Mouse (Mus musculus): ENCODE data around the gene Psmd4. TPM values are rescaled to one million over a fixed set of nuclear protein-coding genes. Genes with fewer than 3 reads are reported as not detected.
"Not testable (repeated sequence)": the region's sequence is repeated elsewhere in the genome, so short reads cannot be mapped to it uniquely, and the experiment has no call there.

The Psmd4 gene
- polyA plus RNA-seq, 1 experiment from 2014 or later, result 277 TPM

DNA sequence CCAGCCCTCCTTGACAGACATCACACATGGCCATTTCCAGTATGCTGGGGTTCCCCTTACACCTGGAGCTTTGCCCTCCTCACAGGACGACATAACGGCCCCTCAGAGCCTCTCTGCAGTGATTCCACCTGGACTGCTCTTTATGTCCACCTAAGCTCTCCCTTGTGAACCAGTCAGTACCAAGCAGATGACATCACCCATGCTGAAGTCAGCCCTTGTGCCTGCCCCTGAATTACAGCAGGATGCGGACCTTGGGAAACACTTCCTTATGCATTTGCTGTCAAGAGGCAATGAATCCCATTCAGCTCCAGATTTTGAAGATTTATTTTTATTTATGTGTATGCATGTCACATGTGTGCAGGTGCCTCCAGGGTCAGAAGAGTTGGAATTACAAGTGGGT, 5.5 kb upstream of the Psmd4 start:
- Histone ChIP-seq H3K9ac (no peak overlapping the region), H3K4me3 (no peak overlapping the region), H3K36me3 (replicated peaks) (no peaks in the 10 kb centered on the region), H3K4me2 (no peak overlapping the region), H3K9me3 (no peaks in the 10 kb centered on the region), H3K27me3 (replicated peaks) (no peaks in the 10 kb centered on the region), H3K4me1 (peaks cover under 1% of the 10 kb centered on the region), H3K27ac (no peak overlapping the region)
- no peak for ATAC-seq (replicated peaks)
- 75% methylated on average over 3 of the region's 3 CpGs for WGBS

DNA sequence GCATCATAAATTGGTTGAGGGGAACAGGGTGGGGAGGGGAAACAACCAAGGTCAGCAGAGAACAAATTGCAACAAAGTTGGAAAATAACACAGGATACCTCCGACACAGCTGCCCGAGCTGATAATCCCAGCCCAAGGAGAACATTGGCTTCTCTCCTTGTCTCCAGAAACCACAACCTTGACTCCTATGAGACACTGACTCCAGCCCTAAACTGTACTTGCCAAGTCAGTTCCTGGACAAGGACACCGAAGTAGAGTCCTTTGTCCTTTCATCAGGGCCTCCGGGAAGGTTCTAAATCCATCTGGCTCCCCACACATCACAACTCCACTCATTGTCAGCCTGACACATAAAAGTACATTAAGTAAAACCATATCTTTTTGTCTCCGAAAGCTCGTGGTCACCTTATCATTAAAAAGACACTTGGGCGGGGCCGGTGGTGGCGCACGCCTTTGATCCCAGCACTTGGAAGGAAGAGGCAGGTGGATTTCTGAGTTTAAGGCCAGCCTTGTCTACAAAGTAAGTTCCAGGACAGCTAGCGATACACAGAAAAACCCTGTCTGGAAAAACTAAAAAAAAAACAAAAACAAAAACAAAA, 4.1 kb upstream of the Psmd4 start:
- Histone ChIP-seq H3K36me3 (replicated peaks) (no peaks in the 10 kb centered on the region), H3K4me3 (no peak overlapping the region), H3K27ac (no peak overlapping the region), H3K27me3 (replicated peaks) (no peaks in the 10 kb centered on the region), H3K4me2 (no peak overlapping the region), H3K4me1 (peaks cover 8% of the 10 kb centered on the region), H3K9me3 (no peaks in the 10 kb centered on the region), H3K9ac (no peak overlapping the region)
- no peak for ATAC-seq (replicated peaks)
- 87% methylated on average over 11 of the region's 11 CpGs for WGBS

DNA sequence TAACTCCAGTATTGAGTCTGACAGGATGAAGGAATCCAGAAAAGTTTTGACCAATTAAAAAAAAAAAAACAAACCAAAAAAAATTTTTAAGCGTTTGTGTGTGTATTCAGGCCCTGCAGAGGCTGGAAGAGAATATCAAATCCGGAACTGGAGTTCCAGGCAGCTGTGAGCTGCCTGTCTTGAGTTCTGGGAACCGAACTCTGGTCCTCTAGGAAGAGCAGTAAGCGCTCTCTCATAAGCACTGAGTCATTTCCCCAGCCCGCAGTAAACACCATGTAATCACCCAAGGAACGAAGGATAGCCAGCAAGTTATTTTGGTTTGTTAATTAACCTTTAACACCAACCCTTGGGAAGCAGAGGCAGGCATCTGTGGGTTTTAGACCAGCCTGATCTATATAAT, 837 bp upstream of the Psmd4 start:
- Histone ChIP-seq H3K9ac (no peak overlapping the region), H3K4me3 (no peak overlapping the region), H3K9me3 (no peaks in the 10 kb centered on the region)

DNA sequence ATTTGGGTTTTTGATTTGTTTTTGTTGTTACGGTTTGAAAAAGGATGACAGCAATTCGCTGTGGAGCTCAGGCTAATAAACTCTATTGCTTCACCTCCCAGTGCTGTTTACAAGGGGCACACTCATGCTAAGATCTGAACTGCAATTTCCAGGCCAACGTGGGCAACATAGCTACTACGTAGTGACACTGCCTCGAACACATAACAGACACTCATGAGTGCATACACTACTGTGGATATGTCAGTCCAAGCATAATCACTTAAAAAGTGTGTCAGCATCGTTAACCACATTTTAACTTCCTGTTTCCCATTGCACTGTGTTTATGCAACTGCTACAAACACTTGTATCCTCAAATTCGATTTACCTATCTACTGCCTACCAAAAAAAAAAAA, 420 bp upstream of the Psmd4 start:
- Histone ChIP-seq H3K27ac (peak overlapping the region; percentile 72), H3K4me3 (peak overlapping the region; percentile 87), H3K36me3 (replicated peaks) (peaks cover 3% of the 10 kb centered on the region; the same call in 1 of the 2 replicates), H3K27me3 (replicated peaks) (no peaks in the 10 kb centered on the region), H3K4me2 (peak overlapping the region; percentile 63), H3K4me1 (peaks cover 13% of the 10 kb centered on the region), H3K9me3 (no peaks in the 10 kb centered on the region), H3K9ac (peak overlapping the region; percentile 19; the same call in 1 of the 2 replicates)
- 32% methylated on average over 7 of the region's 7 CpGs for WGBS
- peak; percentile 75 for ATAC-seq (replicated peaks)

More for the DNA sequence above, 837 bp upstream of the Psmd4 start:
- no peak for ATAC-seq (replicated peaks)
- H3K36me3 ChIP-seq (replicated peaks), result no peaks in the 10 kb centered on the region
- WGBS, result 75% methylated on average over 6 of the region's 6 CpGs
- no peak overlapping the region for H3K27ac ChIP-seq
- H3K4me1 ChIP-seq, result peaks cover 13% of the 10 kb centered on the region
- H3K27me3 ChIP-seq (replicated peaks), result no peaks in the 10 kb centered on the region
- no peak overlapping the region for H3K4me2 ChIP-seq

DNA sequence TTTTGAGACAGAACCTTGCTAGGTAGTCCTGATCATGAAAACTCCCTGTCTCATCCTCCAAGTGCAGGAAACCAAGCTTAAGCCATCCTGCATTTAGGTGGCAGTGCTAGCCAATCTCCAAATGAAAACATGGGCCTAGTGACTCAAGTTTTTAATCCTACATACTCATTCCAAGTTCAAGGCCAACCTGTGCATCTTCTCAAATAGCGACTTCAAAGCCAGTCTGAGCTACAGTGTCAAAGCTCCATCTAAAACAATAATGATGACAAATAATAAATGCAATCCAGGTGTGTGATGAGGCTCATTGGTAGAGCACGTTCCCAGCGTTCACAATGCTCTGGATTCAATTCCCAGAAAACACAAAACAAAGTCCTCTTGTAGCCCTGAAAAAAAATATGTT, 789 bp downstream of the Psmd4 start:
- Histone ChIP-seq H3K4me3 (peak overlapping the region; percentile 87), H3K4me1 (peaks cover 13% of the 10 kb centered on the region), H3K27me3 (replicated peaks) (no peaks in the 10 kb centered on the region), H3K36me3 (replicated peaks) (peaks cover 3% of the 10 kb centered on the region; the same call in 1 of the 2 replicates), H3K4me2 (peak overlapping the region; percentile 63), H3K27ac (no peak overlapping the region), H3K9me3 (no peaks in the 10 kb centered on the region), H3K9ac (peak overlapping the region; percentile 90)
- ATAC-seq (replicated peaks), result no peak
- 20% methylated on average over 3 of the region's 3 CpGs for WGBS

DNA sequence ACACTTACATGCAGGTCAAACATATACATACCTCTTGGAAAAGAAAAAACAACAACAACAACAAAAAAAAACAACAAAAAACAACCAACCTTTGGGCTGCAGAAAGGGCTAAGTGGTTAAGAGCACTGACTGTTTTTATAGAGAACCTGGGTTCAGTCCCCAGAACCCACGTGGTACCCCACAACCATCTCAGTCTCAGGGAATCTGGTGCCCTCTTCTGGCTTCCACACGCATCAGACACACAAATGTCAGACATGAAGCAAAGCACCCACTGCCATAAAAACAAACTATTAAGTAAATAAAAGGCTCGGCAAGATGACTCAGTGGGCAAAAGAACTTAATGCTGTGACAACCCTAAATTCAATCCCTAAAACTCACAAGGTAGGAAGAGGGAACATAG, 12.5 kb downstream of the Psmd4 start:
- Histone ChIP-seq H3K4me1 (no peaks in the 10 kb centered on the region), H3K9ac (no peak overlapping the region), H3K4me3 (no peak overlapping the region), H3K27me3 (replicated peaks) (no peaks in the 10 kb centered on the region), H3K4me2 (no peak overlapping the region), H3K27ac (no peak overlapping the region), H3K9me3 (no peaks in the 10 kb centered on the region), H3K36me3 (replicated peaks) (peaks cover 42% of the 10 kb centered on the region)
- ATAC-seq (replicated peaks), result no peak
- WGBS, result 73% methylated on average over 3 of the region's 3 CpGs

DNA sequence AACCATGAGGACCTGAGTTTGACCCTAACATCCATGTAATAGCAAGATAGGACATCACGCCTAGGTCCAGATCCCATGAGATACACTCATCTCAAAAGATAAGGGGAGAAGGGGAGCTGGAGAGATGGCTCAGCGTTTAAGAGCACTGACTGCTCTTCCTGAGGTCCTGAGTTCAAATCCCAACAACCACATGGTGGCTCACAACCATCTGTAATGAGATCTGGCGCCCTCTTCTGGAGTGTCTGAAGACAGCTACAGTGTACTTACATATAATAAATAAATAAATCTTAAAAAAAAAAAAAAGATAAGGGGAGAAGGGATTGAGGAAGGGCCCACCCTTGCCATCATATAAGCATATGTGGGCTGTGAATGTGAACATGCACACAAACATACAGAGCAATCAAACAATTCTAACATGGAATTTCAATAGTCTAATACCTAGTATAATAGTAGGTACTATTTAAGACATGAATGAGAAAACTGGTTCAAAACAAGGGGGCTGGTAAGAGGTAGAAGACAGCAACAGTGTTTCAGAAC, 13.1 kb downstream of the Psmd4 start:
- not testable (repeated sequence) for H3K27me3 ChIP-seq (replicated peaks); H3K27ac ChIP-seq; H3K4me1 ChIP-seq; ATAC-seq (replicated peaks); H3K9ac ChIP-seq; H3K4me3 ChIP-seq; H3K4me2 ChIP-seq; H3K9me3 ChIP-seq
- peaks cover 36% of the 10 kb centered on the region for H3K36me3 ChIP-seq (replicated peaks)
- WGBS, result 78% methylated on average over 3 of the region's 3 CpGs

DNA sequence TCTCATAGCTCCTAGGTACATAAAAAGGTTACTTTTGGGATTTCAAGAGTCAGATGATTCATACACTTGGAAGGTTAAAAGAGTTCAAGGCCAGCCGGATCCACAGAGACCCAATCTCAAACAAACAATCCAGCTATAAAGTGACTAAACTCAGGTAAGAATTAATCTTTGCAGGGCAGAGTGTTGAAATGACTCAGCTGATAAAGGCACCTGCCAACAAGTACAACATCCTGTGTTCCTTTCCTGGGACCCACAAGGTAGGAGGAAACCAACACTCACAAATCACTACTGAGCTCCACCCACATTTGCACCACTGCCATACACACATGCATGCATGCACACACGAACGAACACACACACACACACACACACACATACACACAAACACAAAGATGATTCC, 13.8 kb downstream of the Psmd4 start:
- ATAC-seq (replicated peaks), result no peak
- peaks cover 31% of the 10 kb centered on the region for H3K36me3 ChIP-seq (replicated peaks)
- H3K4me2 ChIP-seq, result no peak overlapping the region
- H3K9ac ChIP-seq, result no peak overlapping the region
- no peak overlapping the region for H3K27ac ChIP-seq
- H3K9me3 ChIP-seq, result no peaks in the 10 kb centered on the region
- no peaks in the 10 kb centered on the region for H3K4me1 ChIP-seq
- H3K27me3 ChIP-seq (replicated peaks), result no peaks in the 10 kb centered on the region
- H3K4me3 ChIP-seq, result no peak overlapping the region
- 90% methylated on average over 3 of the region's 3 CpGs for WGBS

DNA sequence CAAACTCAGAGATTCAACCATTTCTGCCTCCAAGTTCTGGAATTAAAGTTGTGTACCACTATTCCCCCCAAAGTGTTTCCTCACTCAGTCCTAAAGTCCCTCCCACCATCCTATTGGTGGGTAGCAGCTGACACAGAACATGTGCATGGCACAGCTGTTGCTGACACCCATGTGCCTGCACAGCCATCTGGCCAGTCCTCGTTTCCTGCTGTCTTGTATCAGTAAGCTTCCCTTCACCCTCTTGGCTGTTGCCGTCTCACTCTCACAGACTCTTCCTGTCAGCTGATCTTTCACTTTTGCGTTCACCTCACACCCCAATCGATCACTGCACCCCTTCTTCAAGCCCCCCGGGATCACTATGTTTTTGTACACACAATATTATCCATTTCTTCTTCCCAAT, 14.7 kb downstream of the Psmd4 start:
- peaks cover 22% of the 10 kb centered on the region for H3K36me3 ChIP-seq (replicated peaks)
- WGBS, result 65% methylated on average over 5 of the region's 5 CpGs
- no peak overlapping the region for H3K27ac ChIP-seq
- no peak overlapping the region for H3K4me3 ChIP-seq
- H3K4me1 ChIP-seq, result no peaks in the 10 kb centered on the region
- no peak overlapping the region for H3K9ac ChIP-seq
- H3K4me2 ChIP-seq, result no peak overlapping the region
- 0 out of 2 replicates have a peak, but pooled peaks have one; percentile 30 for ATAC-seq (replicated peaks)
- no peaks in the 10 kb centered on the region for H3K9me3 ChIP-seq
- H3K27me3 ChIP-seq (replicated peaks), result no peaks in the 10 kb centered on the region

DNA sequence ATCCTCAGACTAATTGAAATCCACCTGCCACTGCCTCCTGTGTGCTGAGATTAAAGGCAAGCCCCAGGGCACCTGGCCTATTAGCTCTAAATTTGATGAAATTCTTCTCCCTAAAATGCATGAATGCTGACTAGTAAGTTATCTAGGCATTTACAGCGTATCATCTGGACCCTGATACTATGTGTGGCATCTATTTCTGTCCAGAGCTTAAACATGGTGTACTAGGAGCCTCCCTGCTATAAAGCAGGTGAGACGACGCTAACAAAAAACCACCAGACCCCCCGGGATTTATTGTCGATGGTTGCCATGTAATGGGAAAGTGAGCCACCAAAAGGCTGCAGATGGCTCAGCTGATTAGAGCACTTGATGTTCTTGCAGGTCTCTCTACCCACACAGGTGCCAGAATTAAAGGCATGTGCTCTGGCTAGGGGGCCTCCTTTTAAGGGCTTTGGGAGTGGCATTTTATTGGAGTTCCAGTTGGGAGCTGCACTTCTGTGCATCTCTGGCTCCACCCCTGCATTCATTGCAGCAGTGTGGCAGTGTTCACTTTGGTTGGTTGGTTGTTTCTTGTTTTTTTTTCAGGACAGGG, 15.3 kb downstream of the Psmd4 start:
- peaks cover 18% of the 10 kb centered on the region; the same call in 1 of the 2 replicates for H3K36me3 ChIP-seq (replicated peaks)
- H3K27ac ChIP-seq, result no peak overlapping the region
- no peaks in the 10 kb centered on the region for H3K4me1 ChIP-seq
- H3K9me3 ChIP-seq, result no peaks in the 10 kb centered on the region
- no peak overlapping the region for H3K9ac ChIP-seq
- ATAC-seq (replicated peaks), result no peak
- no peak overlapping the region for H3K4me3 ChIP-seq
- no peak overlapping the region for H3K4me2 ChIP-seq
- H3K27me3 ChIP-seq (replicated peaks), result no peaks in the 10 kb centered on the region
- WGBS, result 59% methylated on average over 5 of the region's 5 CpGs

DNA sequence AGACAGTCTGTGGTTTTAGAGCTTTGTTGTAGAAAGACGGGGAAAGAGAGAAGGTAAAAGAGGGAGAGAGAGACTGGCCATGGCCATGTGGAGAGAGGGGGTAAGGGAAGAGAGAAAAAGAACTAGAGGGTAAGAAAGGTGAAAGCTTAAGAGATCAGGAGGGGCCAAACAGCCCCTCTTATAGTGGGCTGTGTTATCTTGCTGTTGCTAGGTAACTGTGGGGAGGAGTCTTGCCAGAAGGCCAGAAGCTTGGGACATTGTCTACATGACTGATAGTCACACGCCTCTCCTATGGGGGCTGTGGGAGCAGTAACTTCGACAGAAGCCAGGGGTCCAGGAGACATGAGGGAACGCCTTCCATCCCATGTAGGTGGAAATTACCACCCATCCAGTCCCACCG, 17.2 kb downstream of the Psmd4 start:
- H3K4me2 ChIP-seq, result no peak overlapping the region
- no peaks in the 10 kb centered on the region for H3K9me3 ChIP-seq
- 43% methylated on average over 5 of the region's 5 CpGs for WGBS
- no peaks in the 10 kb centered on the region for H3K4me1 ChIP-seq
- peaks cover 1% of the 10 kb centered on the region; the same call in 1 of the 2 replicates for H3K36me3 ChIP-seq (replicated peaks)
- no peak overlapping the region for H3K9ac ChIP-seq
- no peak overlapping the region for H3K4me3 ChIP-seq
- no peaks in the 10 kb centered on the region for H3K27me3 ChIP-seq (replicated peaks)
- 0 out of 2 replicates have a peak, but pooled peaks have one; percentile 2 for ATAC-seq (replicated peaks)
- H3K27ac ChIP-seq, result no peak overlapping the region

DNA sequence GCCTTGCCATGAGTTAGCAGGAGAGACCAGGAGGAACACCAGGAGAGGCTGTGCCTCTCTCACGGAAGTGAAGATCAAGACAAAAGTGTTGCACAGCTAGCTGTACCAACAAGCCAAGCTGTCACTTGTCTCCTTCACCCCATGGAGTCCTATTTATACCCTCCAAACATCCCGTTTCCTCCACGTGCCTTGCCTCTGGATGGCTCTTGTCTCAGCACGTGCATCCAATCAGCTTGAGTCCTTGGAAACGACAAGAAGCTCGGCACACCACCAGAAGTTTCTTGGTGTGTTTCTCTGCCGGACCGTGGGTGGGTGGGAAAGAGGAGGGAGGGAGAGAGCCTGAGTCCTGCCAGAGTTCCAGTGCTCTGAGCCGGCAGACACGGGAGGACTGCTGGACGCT, 17.9 kb downstream of the Psmd4 start:
- 39% methylated on average over 11 of the region's 11 CpGs for WGBS
- no peak overlapping the region for H3K4me3 ChIP-seq
- no peaks in the 10 kb centered on the region for H3K4me1 ChIP-seq
- H3K9me3 ChIP-seq, result no peaks in the 10 kb centered on the region
- H3K27ac ChIP-seq, result no peak overlapping the region
- H3K9ac ChIP-seq, result no peak overlapping the region
- H3K4me2 ChIP-seq, result no peak overlapping the region
- no peaks in the 10 kb centered on the region for H3K27me3 ChIP-seq (replicated peaks)
- no peaks in the 10 kb centered on the region for H3K36me3 ChIP-seq (replicated peaks)
- ATAC-seq (replicated peaks), result no peak

DNA sequence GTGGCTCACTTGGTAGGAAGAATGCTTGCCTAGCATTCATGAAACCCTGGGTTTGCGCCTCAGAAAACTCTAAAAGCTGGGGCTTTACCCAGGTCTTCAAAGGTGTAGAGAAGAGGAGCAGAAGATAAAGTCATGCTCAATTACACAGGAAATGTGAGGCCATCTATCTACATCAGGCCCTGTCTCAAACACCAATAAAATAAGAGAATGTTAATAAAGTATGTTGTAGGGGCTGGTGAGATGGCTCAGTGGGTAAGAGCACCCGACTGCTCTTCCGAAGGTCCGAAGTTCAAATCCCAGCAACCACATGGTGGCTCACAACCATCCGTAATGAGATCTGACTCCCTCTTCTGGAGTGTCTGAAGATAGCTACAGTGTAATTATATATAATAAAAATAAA, 21.5 kb downstream of the Psmd4 start:
- not testable (repeated sequence) for H3K4me3 ChIP-seq; H3K4me1 ChIP-seq; ATAC-seq (replicated peaks); H3K27me3 ChIP-seq (replicated peaks); H3K9me3 ChIP-seq; H3K4me2 ChIP-seq; H3K36me3 ChIP-seq (replicated peaks); H3K9ac ChIP-seq; H3K27ac ChIP-seq
- WGBS, result 96% methylated on average over 5 of the region's 5 CpGs

Data from midbrain, embryonic 15.5 days (tissue).